Mouse (Mus musculus): ENCODE measurements at regions not wholly inside any gene's neighbourhood (a gene's known extent, or its start where the extent isn't known, plus 50 kb on each side); places are given as distances from the start of the nearest gene placed in this dataset.

DNA sequence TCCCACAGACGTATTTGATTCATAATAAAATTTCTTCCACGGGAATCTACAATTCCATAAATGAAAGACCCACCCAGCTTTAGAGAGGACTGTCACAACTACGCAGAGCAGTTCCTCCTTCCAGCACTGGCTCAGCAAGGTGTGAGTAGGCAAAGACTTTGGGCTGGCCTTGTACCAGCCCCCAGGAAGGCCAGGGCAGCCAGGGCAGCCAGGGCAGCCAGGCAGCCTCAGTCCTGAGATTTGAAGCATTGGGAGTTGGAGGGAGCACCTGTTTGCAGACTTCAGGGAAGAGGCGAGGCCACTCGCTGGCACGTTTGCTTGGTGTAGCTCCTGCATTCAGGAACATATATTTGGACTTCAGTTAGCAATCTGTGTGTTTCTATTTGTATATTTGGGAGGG lies 70.0 kb upstream of the Spaca7 start:
- no peak for TF ChIP-seq POLR2A (IDR thresholded peaks at IDR 0.05; ENCODE audit: extremely low read depth, insufficient read depth, low read length)
- no peak for TF ChIP-seq CTCF (IDR thresholded peaks at IDR 0.05; ENCODE audit: extremely low read depth, insufficient read depth, low read length)

Data from cortical plate, adult 2 months (tissue).